Mouse (Mus musculus) megakaryocyte, embryonic 14.5 days (primary cell): ENCODE data around the gene Nr0b2.

Experiments
- FLI1 ChIP-seq: IDR thresholded peaks from 2 replicates; pipeline ENCODE4 v1.6.1; 2012; ENCODE audit warnings: low read length, inconsistent platforms, mixed read lengths
- GATA1 ChIP-seq: IDR thresholded peaks from 3 replicates; pipeline ENCODE4 v1.6.1; 2012; ENCODE audit warnings: mixed read lengths, low read length, inconsistent platforms, borderline replicate concordance

GRCm38 (mm10) chr4:133536652-133537051, 16.5 kb upstream of the Nr0b2 start:
- TF ChIP-seq GATA1 (no peak), FLI1 (no peak)
